Mouse (Mus musculus): ENCODE measurements around the gene Togaram2.
"Not testable (repeated sequence)": the region's sequence is repeated elsewhere in the genome, so short reads cannot be mapped to it uniquely, and the experiment has no call there.

Gene Togaram2

DNA sequence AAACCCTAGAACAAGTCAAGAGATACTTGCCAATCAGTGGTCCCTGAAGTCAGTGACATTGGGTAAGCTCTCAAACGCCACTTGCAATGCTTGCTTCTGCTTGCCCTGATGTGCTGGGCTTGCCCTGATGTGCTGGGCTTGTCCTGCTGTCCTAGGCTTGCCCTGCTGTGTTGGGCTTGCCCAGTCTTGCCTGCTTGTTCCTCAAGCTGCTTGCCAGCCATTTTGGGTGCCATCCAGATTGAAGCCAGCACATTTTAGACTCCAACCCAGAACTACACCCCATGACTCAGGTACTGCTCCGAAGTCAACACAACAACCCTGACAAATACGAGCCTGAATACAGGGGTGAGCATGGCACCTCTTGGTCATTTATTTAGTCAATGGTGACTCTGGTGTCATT is 69.1 kb downstream of the Togaram2 start:
- no peak for DNase-seq

DNA sequence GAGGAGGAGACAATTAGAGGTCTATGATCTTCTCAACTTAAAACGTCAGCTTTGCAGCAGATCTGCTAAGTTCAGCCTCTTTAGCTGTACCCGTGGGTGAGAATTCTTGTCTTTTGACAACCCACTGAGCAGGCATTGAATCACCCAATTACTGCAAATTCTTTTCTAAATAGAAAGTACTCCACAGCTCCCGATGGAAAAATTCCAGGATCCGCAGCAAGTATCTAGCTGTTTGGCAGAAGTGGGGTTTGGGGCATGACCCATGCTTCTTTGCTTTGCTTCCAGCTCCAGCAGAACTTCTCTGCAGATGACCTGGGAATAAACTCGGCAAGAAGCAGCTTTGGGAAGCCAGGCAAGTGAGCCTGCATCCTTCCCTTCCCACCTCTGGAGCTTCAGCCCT is 69.9 kb downstream of the Togaram2 start:
- DNase-seq: no peak

DNA sequence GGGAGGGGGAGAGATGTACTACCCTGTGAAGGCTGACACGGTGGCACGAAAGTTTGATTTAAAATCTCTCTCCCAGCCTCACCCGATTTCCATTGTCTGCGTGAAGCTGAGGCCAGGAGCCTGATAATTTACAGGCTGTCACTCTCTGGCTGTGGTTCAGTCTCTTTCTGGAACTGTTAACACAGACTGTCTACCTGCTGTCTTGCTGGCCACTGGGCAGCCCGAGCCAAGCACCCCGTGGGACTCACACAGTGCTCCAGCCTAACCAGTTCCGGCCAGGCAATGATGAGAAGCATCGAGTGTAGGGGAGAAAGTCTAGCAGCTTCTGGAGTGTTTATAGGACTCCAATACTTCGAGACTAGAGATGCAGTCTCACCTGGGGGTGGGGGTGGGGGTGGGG is 73.1 kb downstream of the Togaram2 start:
- no peak for DNase-seq

DNA sequence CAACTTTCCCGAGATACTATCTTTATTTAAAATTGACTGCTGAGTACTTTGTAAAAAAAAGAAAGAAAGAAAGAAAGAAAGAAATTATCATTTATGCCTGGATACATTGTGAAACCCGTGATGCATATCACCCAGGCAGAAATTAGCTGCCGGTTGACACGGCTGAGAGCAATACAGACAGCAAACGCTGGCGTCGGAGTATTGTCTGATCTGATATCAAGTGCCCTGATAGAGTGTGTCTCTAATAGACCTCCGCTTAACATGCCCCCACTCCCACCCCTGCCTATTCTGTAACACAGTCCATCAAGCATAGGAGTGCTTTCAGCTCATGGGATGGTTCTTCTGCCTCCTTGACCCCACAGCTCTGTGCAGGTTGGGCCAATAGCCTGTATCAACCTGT is 74.5 kb downstream of the Togaram2 start:
- DNase-seq: no peak

DNA sequence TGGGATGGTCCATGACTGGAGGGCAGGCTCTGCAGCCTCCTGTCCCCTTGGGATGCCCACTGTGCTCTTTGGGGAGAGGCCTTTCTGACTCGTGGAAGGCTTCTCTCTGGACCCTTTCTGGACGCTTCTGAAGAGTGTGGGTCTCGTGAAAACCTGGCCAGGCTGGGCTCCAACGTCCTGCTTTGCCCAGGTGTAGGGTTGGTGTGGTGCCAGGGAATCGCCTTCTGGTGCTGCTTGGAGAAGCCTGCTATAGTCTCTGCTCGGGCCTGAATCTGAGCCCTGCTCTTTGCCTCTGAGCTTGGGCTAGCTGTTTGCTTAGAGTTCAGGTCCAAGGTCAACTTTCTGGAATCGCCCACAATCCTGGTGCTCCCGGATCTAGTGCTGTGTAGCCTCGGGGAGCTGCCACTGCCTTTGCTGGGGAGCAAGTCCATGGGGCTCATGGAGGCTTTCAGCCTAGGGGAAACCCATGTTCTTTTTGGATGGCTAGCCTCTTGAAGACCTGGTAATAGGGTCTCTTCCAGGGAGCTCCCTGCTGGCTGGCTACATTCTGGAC is 76.6 kb downstream of the Togaram2 start:
- no peak for DNase-seq

DNA sequence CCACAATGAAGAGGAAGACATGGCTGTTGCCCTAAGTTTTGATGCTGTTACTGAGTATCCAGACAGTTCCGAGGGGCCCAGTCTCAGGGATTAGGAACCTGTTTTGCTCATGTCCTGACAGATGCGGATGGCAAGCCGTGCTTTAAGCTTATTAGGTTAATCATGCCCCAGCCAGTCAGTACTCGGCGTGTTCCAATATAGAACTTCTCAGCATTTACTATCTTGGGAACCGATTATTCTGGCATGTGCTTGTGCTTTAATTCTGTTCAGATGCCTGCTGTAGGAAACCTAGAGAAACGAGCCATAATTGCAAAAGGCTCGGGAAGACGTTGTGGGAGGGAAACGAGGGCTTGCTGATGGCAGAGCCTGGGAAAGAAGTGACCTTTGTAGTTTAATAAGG is 79.8 kb downstream of the Togaram2 start, which contains the start of gene Pcare:
TSS of gene Pcare (minus strand) at position 64 of the 400 bp plus-strand sequence.
- DNase-seq: no peak

DNA sequence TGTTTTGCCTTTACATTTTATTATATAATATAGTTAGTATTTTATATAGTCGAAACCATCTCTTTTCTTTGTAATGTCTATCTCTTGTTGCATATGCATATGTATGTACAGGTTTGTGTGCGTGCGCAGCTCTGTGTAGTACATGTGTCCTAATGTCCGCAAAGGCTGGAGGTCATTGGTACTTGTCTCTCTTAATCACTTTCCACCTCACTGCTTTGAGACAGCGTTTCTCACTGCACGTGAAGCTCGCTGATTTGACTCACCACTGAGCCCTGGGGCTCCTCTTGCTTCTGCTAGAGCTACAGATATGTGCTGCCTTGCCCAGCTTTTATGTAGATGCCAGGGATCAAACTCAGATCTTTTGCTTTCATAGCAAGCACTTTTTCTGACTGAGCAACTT is 87.5 kb downstream of the Togaram2 start:
- no peak for DNase-seq

DNA sequence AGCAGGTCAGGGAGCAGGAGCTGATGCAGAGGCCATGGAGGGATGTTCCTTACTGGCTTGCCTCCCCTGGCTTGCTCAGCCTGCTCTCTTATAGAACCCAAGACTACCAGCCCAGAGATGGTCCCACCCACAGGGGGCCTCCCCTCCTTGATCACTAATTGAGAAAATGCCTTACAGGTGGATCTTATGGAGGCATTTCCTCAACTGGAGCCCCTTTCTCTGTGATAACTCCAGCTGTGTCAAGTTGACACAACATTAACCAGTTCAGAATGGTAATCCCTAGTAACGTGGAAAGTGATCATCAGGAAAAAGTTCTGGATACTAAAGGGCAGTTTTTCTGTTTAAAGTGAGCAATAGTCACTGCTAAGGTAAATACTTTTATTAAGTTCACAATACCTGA is 95.1 kb downstream of the Togaram2 start, which contains the start of gene Clip4:
TSS of gene Clip4 (plus strand) at position 301 of the 400 bp plus-strand sequence.
- not testable (repeated sequence) for DNase-seq

DNA sequence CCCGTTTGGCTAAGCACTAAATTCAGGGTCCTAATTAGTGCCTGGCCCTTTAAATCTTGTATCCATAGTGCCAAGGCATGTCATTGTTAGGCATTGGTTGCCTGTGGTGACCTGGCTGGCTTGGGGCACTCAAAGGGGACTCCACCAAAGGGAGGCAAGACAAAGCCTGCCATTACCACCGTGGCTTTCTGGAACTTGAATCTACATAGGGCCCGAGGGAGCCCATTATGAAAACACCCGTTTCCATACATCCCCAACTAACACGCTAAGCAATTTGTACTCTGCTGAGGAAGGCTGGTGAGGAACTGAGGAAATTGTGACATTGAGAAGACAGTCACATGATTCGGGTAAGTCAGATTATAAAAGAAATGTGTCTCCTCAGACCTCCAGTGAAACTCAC is 96.5 kb downstream of the Togaram2 start:
- DNase-seq: no peak

DNA sequence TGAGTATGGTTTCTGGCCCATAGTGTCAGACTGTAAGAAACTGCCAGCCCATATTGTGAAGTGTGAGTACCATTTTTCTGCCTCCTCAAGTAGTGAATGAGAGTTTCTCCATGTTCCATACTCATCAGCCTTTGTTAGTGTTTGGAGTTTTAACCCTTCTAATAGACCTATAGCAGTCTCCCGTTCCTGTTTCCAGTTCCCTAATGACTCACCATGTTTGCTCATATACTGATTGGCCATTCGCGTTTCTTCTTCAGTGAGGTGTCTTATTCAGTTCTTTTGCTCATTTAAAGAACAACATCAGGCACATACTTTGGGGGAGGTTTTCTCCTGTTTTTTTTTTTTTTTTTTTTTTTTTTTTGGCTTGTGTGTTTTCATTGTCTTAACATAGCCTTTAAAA is 97.6 kb downstream of the Togaram2 start:
- DNase-seq: no peak

DNA sequence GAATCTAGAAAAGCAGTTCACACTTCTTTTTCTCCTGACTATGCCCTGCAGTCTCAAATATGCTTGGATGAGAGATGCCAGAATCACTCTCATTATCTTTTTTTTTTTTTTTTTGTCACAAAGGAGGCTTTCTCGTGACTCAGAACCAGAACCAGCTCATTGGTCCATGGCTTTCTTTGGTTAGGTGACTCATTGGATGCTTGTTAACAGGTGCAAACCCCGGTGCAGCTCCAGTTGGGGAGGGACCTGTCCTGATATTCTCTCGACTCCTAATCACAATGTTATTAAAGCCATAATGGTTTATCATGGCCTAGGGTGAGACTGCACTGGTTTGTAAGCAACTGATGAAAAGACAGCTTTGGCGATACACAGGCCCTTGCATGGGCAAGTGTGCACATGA is 101.1 kb downstream of the Togaram2 start:
- DNase-seq: no peak

DNA sequence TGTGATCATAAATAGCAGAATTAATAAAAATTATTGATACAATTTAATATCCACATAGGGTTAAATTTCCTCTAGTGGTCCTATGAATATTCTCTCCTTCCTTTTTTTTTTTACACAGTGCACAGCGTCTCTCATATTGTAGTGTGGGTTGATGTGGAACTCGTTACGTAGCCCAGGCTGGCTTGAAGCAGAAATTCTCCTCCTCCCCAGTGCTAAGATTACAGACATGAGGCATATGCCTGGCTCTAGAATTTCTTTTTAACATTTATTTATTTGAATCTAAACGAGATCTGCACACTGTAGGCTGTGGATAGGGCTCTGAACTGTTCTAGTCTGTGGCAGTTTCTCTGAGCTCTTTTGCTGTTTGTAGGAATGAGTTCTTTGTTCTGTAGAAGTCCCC is 102.2 kb downstream of the Togaram2 start:
- no peak for DNase-seq

DNA sequence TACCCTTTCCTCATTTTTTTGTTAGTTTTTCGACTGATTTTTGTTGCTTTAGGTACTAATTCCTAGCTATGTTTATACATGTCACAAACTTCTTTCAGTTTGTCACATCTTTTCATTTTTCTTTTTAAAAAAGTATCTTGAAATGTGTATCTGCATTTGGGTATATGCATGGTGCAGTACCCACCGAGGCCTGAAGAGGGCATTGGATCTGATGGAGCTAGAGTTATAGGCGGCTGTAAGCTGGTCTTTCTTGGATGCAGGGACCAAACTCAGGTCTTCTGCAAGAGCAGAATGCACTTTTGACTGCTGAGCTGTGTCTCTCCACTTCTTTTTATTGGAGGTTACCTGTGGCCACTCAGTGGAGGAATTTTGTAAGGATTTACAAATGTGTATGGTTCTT is 105.6 kb downstream of the Togaram2 start:
- no peak for DNase-seq
